Mouse (Mus musculus): ENCODE measurements at regions not wholly inside any gene's neighbourhood (a gene's known extent, or its start where the extent isn't known, plus 50 kb on each side); places are given as distances from the start of the nearest gene placed in this dataset.

- peak; percentile 28 for DNase-seq (ENCODE audit: low read depth, low spot score)
Measured at GRCm38 (mm10) chr2:75563253-75563913, 95.7 kb upstream of the Hnrnpa3 start.

DNA sequence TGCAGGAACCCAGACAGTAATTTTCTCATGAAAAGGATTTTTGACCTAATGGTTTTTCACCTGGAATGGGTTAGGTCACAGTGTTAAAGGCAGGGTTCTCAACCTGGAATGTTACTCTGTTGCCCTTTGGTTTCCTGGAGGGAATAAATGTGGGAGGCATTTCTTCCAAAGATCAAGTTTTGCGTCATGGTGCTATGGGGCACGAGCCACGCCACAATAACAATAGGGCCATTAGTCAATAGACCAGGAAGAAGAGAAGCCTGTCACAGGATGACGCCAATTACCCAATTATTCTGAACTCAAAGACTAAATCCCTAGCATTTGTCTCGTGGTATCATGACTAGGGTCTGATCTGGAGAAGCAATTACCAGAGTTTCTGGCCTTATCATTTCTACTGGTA lies 94.3 kb upstream of the Hnrnpa3 start:
- no peak for DNase-seq (ENCODE audit: low read depth, low spot score)

GRCm38 (mm10) chr2:75567131-75567530 lies 91.9 kb upstream of the Hnrnpa3 start:
- no peak for DNase-seq (ENCODE audit: low read depth, low spot score)

DNA sequence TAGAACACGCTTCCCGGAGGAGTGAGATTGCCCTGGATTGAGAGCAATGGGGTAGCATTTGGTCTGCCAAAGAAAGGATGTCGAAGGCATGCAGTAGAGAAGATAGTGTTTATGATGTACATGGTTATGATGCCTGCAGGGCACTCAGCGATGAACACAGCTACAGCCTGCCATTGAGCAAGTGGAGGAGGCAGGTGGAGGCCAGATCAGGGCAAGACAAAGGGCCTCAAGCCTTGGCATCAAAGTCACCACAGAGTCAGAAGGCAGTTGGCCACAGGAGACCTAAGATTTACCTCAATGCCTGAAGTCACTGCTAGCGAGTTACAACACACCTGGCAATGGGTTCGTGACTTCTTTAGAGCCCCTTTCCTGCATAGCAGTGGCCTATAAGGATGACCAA lies 89.3 kb upstream of the Hnrnpa3 start:
- no peak for DNase-seq (ENCODE audit: low read depth, low spot score)

GRCm38 (mm10) chr2:75570246-75570645 lies 88.8 kb upstream of the Hnrnpa3 start:
- no peak for DNase-seq (ENCODE audit: low read depth, low spot score)

- DNase-seq (ENCODE audit: low read depth, low spot score), result peak; percentile 82
Measured at GRCm38 (mm10) chr2:75584975-75585374, 74.1 kb upstream of the Hnrnpa3 start.

DNA sequence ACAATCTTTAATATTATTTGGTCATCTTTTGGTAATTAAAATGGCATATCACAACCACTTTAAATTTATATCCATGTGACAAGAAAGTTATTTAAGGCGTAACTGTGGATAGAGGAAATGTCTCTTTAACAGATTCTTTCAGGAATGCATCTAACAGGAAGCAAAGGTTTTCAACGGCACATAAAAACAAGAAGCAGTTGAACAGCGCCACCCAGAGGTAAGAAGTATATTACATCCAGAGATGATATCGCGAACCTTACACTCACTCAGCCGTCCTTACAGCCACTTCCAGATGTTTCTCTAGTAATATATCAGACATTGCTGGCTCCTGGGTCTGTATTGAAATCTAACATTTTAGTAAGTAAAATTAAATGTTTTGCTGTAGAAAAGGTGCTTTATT lies 70.5 kb upstream of the Hnrnpa3 start:
- peak; percentile 74 for DNase-seq (ENCODE audit: low read depth, low spot score)

DNA sequence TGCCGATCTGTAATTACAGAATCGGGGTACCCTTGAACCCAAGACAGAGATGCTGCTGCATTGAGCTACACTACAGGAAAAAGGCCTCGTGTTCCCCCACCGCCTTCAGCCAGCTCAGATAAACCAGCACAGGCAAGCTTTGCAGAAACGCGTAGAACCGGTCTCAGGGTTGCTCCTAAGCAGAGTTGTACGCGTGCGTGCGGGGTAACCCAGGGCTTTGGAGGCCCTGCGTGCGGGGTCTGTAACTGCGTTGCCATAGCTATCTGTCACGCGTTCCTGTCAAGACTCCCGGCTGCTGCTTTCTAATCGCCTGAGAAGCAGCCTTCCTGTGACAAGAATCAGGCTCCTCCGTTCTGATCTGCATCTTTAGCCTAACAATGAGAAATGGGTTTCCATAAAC lies 69.6 kb upstream of the Hnrnpa3 start:
- peak; percentile 17 for DNase-seq (ENCODE audit: low read depth, low spot score)

GRCm38 (mm10) chr2:75590175-75590574 lies 68.9 kb upstream of the Hnrnpa3 start:
- DNase-seq (ENCODE audit: low read depth, low spot score), result peak; percentile 85

GRCm38 (mm10) chr2:75600511-75600910 lies 58.5 kb upstream of the Hnrnpa3 start:
- peak; percentile 39 for DNase-seq (ENCODE audit: low read depth, low spot score)

DNA sequence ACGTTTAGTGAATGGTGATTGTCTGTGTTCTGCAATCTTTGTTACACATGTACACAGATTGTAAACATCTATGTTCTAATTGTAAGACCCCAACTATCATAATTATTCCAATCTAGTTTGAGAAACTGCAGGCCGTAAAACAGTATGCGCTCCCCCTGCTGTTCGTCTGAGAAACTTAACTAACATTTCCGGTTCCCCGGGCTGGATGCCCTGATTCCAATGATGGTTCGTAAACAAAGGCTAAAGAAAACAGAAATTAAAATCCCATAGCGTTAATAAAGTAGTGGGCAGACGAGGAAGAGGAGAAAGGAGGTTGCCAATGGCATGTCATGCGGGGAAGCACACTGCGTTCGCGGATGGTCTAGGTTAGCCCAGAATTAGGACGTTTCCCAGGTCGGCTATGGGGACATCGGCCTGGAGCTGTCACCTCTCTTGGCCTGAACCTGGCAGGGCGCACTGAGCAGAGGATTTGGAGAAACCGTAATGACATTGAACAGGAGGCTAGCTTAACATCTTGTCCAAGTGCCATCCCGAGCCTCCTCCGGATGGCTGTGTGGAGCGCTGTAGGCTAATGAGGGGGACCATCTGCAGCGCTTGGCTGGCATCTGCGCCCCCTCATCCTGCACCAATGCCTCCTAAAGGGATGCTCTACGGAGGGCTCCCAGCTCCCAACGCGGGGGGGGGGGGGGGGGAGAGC lies 55.7 kb upstream of the Hnrnpa3 start:
- DNase-seq (ENCODE audit: low read depth, low spot score), result peak; percentile 52

DNA sequence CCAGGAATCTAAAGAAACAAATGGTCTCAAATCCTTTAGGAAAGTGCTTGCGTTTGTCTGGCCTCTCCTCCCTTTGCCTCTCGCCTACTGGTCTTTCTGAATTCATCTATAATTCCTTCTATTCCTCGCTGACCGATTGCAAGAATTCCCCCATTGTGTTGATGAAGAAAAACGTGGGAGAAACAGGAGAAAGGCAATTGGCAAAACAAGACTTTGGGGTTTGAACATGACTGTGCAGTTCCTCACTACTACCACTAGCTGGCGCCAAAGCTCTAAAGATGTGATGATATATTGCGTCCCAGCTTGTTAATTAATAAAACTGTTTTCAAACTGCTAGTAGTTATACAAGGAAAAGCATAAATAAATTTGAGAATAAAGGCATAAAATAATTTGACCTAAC lies 53.4 kb upstream of the Hnrnpa3 start:
- DNase-seq (ENCODE audit: low read depth, low spot score), result peak; percentile 48

DNA sequence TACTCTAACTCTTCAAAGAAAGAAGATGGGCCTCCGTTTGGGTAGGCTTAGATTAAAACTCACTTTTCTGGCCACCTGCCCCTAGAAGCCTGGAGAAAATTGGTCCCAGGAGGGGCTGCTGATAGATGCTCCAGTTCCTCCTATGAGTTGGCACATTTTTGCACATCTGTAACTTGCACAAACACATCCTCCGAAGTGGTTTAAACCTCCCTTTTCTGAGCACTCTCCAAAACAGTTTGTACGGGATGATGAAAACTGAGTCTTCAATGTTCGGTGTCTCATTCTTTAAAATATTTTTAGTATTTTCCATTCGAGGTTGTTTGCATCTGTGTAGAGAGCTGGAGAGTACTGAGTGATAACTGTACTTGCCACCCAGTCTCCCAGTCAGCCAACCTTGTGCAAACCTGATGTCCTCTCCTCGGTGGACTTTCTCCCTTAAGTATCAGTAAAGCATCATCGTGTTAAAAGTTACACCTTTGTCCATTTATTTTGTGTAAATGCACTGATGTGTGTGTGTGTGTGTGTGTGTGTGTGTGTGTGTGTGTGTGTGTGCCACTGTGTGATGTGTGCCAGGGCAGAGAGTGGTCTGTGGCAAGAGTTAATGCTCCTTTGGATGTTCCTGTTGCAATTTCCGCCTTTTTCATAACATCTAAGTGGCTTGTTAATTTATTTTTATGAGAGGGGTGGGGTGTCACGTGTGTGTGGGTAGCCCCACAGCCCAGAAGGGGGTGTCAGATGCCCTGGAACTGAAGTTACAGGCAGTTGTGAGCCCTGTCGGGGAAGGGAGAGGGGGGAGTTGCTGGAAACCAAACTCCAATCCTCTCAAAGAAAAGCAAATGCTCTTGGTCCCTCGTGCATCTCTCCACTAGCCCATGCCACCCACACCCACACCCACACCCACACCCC lies 51.8 kb upstream of the Hnrnpa3 start:
- DNase-seq (ENCODE audit: low read depth, low spot score), result no peak

DNA sequence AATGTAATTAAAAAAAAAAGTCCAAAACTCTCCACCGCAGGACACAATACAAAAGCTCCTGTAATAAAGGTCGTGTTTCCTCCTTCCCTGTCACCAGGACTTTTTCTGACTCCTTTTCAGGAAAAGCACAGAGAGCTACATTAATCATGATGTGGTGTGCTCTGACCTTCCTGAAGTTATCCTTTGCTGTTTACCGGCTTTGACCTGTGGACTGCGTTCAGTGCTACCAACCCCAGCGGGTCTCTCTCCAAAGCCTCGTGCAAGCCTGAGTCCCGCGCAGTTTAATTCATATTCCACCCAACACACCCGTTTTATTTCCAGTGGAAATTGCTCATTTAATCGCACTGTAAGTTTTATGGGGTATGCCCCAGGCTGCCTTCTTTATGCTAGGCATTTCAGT lies 51.1 kb upstream of the Hnrnpa3 start:
- no peak for DNase-seq (ENCODE audit: low read depth, low spot score)

- no peak for DNase-seq (ENCODE audit: low read depth, low spot score)
Measured at GRCm38 (mm10) chr2:75608482-75608881, 50.6 kb upstream of the Hnrnpa3 start.

DNA sequence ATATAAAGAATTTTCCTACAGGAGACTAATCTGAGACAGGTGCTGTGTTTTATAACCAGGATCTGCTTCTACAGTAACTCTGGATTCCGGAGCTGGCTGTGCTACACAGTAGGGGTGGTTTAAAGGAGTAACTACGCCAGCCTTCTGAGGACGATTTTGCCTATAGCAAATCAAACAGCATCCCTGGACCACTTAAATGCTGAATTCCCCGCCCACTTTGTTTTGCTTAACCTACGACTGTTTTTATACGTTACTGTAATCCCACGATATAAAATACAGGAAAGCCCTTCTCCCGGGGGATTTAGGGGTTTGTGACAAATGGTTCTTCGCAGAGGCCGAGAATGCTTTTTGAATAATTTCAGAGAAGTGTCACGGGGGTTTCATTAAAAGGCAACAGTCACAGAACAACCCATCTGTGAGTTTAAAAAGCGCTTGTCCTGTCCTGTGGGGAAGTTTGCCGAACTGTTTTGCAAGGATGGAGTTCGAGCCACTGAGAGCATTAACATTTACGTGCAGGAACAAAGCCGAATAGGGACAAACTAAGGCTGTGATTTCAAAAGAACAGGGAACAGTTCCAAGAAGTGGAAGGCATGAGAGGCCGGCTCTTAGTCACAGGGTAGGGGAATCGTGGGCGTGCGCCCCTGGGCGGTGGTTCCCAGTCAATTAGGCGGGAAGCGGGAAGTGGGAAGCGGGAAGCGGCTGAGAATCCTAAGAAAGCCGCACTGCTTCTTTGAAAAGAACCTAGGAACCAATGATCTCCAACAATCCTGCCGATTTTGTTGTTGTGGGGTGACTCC lies 49.7 kb upstream of the Hnrnpa3 start:
- DNase-seq (ENCODE audit: low read depth, low spot score), result no peak
